Mouse (Mus musculus): Measurements from ENCODE around the gene Aldh3b3. TPM values are rescaled to one million over a fixed set of nuclear protein-coding genes. Genes with fewer than 3 reads are reported as not detected.
"Not testable (repeated sequence)": the region's sequence is repeated elsewhere in the genome, so short reads cannot be mapped to it uniquely, and the experiment has no call there.

The Aldh3b3 gene
- total and polyA plus RNA-seq, 3 experiments = not detected

- H3K27ac ChIP-seq (ENCODE audit: insufficient read depth, low read depth) = no peak overlapping the region
- no peak overlapping the region for H3K4me3 ChIP-seq (replicated peaks in 1 of 3; ENCODE audit: low read depth in 2 of 3, low read length in 2 of 3, poor library complexity in 1 of 3)
- DNase-seq (ENCODE audit: extremely low read depth) = no peak
- TF ChIP-seq IRF4 (IDR thresholded peaks at IDR 0.05; ENCODE audit: low read depth, low read length) (no peak), ETS1 (conservative IDR thresholded peaks at IDR 0.05; ENCODE audit: low read depth, low read length) (no peak), TBP (conservative IDR thresholded peaks at IDR 0.05; ENCODE audit: low read depth, low read length) (no peak), SIN3A (IDR thresholded peaks at IDR 0.05; ENCODE audit: low read length) (no peak), NRF1 (IDR thresholded peaks at IDR 0.05; ENCODE audit: low read depth, low read length) (no peak), RCOR1 (conservative IDR thresholded peaks at IDR 0.05; ENCODE audit: low read depth, low read length) (no peak), JUN (IDR thresholded peaks at IDR 0.05; ENCODE audit: insufficient read depth, low read depth, low read length) (no peak), MAZ (IDR thresholded peaks at IDR 0.05; ENCODE audit: low read depth, low read length) (no peak), UBTF (IDR thresholded peaks at IDR 0.05; ENCODE audit: low read depth, low read length) (no peak), MAX (IDR thresholded peaks at IDR 0.05; ENCODE audit: low read length) (no peak)
- dilution Hi-C loops (cut with MboI; ENCODE audit: extremely low pct_ligation_motif_present, extremely low pct_unique_long_range_greater_than_20kb, low sequenced_read_pairs) (no loop called here), in situ Hi-C loops (cut with MboI; ENCODE audit: low pct_ligation_motif_present, low pct_unique_long_range_greater_than_20kb, low sequenced_read_pairs) (no loop called here)
- H3K4me2 ChIP-seq (ENCODE audit: insufficient read depth, low read depth, poor library complexity, severe bottlenecking) = no peak overlapping the region
- no peaks in the 10 kb centered on the region for H3K36me3 ChIP-seq (replicated peaks in 1 of 2; ENCODE audit: control insufficient read depth in 1 of 2, insufficient read depth in 1 of 2, low read length in 1 of 2)
- no peak overlapping the region for H3K9ac ChIP-seq (ENCODE audit: insufficient read depth, low read depth)
- H3K9me3 ChIP-seq (replicated peaks; ENCODE audit: low read length) = no peaks in the 10 kb centered on the region
- H3K4me1 ChIP-seq (ENCODE audit: control insufficient read depth in 1 of 2, insufficient read depth in 2 of 2) = peaks cover 2 to 9% of the 10 kb centered on the region in 2 experiments; a peak in 3 of 4 replicates
- H3K27me3 ChIP-seq (replicated peaks) = no peaks in the 10 kb centered on the region
- no peaks in the 10 kb centered on the region for H3K79me2 ChIP-seq (replicated peaks; ENCODE audit: control insufficient read depth, extremely low read depth, insufficient read depth, poor library complexity, severe bottlenecking)
Observed at GRCm38 (mm10) chr19:3955804-3956203, 2.6 kb upstream of the Aldh3b3 start.

- H3K4me1 ChIP-seq (ENCODE audit: control insufficient read depth in 1 of 2, insufficient read depth in 2 of 2); H3K36me3 ChIP-seq (replicated peaks in 1 of 2; ENCODE audit: control insufficient read depth in 1 of 2, insufficient read depth in 1 of 2, low read length in 1 of 2); H3K9ac ChIP-seq (ENCODE audit: insufficient read depth, low read depth); H3K4me3 ChIP-seq (replicated peaks in 1 of 3; ENCODE audit: low read depth in 2 of 3, low read length in 2 of 3, poor library complexity in 1 of 3); DNase-seq (ENCODE audit: extremely low read depth); dilution Hi-C loops (cut with MboI; ENCODE audit: extremely low pct_ligation_motif_present, extremely low pct_unique_long_range_greater_than_20kb, low sequenced_read_pairs); H3K9me3 ChIP-seq (replicated peaks; ENCODE audit: low read length); H3K79me2 ChIP-seq (replicated peaks; ENCODE audit: control insufficient read depth, extremely low read depth, insufficient read depth, poor library complexity, severe bottlenecking); H3K27me3 ChIP-seq (replicated peaks); in situ Hi-C loops (cut with MboI; ENCODE audit: low pct_ligation_motif_present, low pct_unique_long_range_greater_than_20kb, low sequenced_read_pairs); H3K27ac ChIP-seq (ENCODE audit: insufficient read depth, low read depth); H3K4me2 ChIP-seq (ENCODE audit: insufficient read depth, low read depth, poor library complexity, severe bottlenecking): not testable (repeated sequence)
Observed at GRCm38 (mm10) chr19:3957296-3958036, 979 bp upstream of the Aldh3b3 start.

GRCm38 (mm10) chr19:3959030-3959429 is 585 bp downstream of the Aldh3b3 start:
- H3K4me1 ChIP-seq (ENCODE audit: control insufficient read depth in 1 of 2, insufficient read depth in 2 of 2) = peaks cover 2 to 14% of the 10 kb centered on the region in 2 experiments; a peak in 3 of 4 replicates
- no peaks in the 10 kb centered on the region for H3K27me3 ChIP-seq (replicated peaks)
- TF ChIP-seq USF1 (IDR thresholded peaks at IDR 0.05; ENCODE audit: low read depth, low read length) (no peak), EP300 (IDR thresholded peaks at IDR 0.05; ENCODE audit: low read length) (no peak), IRF4 (IDR thresholded peaks at IDR 0.05; ENCODE audit: low read depth, low read length) (no peak), MYC (IDR thresholded peaks at IDR 0.05; ENCODE audit: low read depth, low read length) (no peak), KAT2A (IDR thresholded peaks at IDR 0.05; ENCODE audit: insufficient replicate concordance, low read length) (no peak), CHD2 (IDR thresholded peaks at IDR 0.05; ENCODE audit: low read length) (no peak), SMC3 (IDR thresholded peaks at IDR 0.05; ENCODE audit: low read depth, low read length) (no peak), MAZ (IDR thresholded peaks at IDR 0.05; ENCODE audit: low read depth, low read length) (no peak), MAX (IDR thresholded peaks at IDR 0.05; ENCODE audit: low read length) (no peak), ETS1 (conservative IDR thresholded peaks at IDR 0.05; ENCODE audit: low read depth, low read length) (no peak), CHD1 (IDR thresholded peaks at IDR 0.05; ENCODE audit: low read depth, low read length) (no peak), NELFE (IDR thresholded peaks at IDR 0.05; ENCODE audit: low read depth, low read length) (no peak), TBP (conservative IDR thresholded peaks at IDR 0.05; ENCODE audit: low read depth, low read length) (no peak), ZMIZ1 (IDR thresholded peaks at IDR 0.05; ENCODE audit: low read depth, low read length) (no peak), E2F4 (IDR thresholded peaks at IDR 0.05; ENCODE audit: insufficient replicate concordance, low read depth, low read length) (no peak), UBTF (IDR thresholded peaks at IDR 0.05; ENCODE audit: low read depth, low read length) (no peak), BHLHE40 (IDR thresholded peaks at IDR 0.05; ENCODE audit: low read depth, low read length) (no peak), POLR2AphosphoS2 (IDR thresholded peaks at IDR 0.05; ENCODE audit: low read depth, low read length) (no peak), JUND (conservative IDR thresholded peaks at IDR 0.05; ENCODE audit: low read depth, low read length) (no peak), NRF1 (IDR thresholded peaks at IDR 0.05; ENCODE audit: low read depth, low read length) (no peak)
- H3K9ac ChIP-seq (ENCODE audit: insufficient read depth, low read depth) = no peak overlapping the region
- H3K4me2 ChIP-seq (ENCODE audit: insufficient read depth, low read depth, poor library complexity, severe bottlenecking) = no peak overlapping the region
- H3K36me3 ChIP-seq (replicated peaks in 1 of 2; ENCODE audit: control insufficient read depth in 1 of 2, insufficient read depth in 1 of 2, low read length in 1 of 2) = no peaks in the 10 kb centered on the region
- no peaks in the 10 kb centered on the region for H3K79me2 ChIP-seq (replicated peaks; ENCODE audit: control insufficient read depth, extremely low read depth, insufficient read depth, poor library complexity, severe bottlenecking)
- H3K4me3 ChIP-seq (replicated peaks in 1 of 3; ENCODE audit: low read depth in 2 of 3, low read length in 2 of 3, poor library complexity in 1 of 3) = no peak overlapping the region
- in situ Hi-C loops (cut with MboI; ENCODE audit: low pct_ligation_motif_present, low pct_unique_long_range_greater_than_20kb, low sequenced_read_pairs) (no loop called here), dilution Hi-C loops (cut with MboI; ENCODE audit: extremely low pct_ligation_motif_present, extremely low pct_unique_long_range_greater_than_20kb, low sequenced_read_pairs) (no loop called here)
- no peak for DNase-seq (ENCODE audit: extremely low read depth)
- no peak overlapping the region for H3K27ac ChIP-seq (ENCODE audit: insufficient read depth, low read depth)
- H3K9me3 ChIP-seq (replicated peaks; ENCODE audit: low read length) = no peaks in the 10 kb centered on the region
